In the genomic region with DNA sequence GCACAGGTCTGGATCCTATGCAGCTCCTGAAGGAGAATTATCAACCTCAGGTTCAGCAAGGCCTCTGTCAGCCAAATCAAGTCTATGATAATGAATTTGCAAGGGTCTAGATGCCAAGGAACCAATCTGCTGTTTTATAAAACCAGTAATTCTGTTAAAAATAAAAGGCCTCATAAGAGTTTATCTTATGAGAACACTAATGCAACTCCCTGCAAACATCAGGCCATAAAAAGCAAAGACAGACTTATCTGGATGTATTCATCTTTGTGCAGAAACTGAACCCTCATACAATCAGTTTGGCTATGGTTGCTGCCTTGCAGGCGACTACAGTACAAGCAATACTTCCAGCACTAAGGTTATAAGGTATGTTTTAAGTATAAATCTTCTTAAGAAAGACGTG, we compare ENCODE assay signal across 38 mouse cellular contexts. TPM values are rescaled to one million over a fixed set of nuclear protein-coding genes. Genes with fewer than 3 reads are reported as not detected.
"Had no signal": no experiment of that assay in that cellular context is flagged by ENCODE, and none has a peak within 500 bp of the region (broad histone marks: within the 10 kb centered on the region; RNA-seq: fewer than 3 reads in every experiment).

No protein-coding gene starts in this region.

- H3K27ac ChIP-seq: embryonic facial prominence, embryonic 10.5 days; embryonic facial prominence, embryonic 12.5 days; embryonic facial prominence, embryonic 13.5 days; embryonic facial prominence, embryonic 15.5 days; forebrain, embryonic 10.5 days; forebrain, embryonic 12.5 days; forebrain, embryonic 13.5 days; forebrain, embryonic 15.5 days; gastrocnemius, adult 2 months; heart, adult 2 months; heart, embryonic 10.5 days had no signal

- H3K4me3 ChIP-seq: embryonic facial prominence, embryonic 10.5 days; embryonic facial prominence, embryonic 12.5 days; embryonic facial prominence, embryonic 13.5 days; embryonic facial prominence, embryonic 15.5 days; erythroblast, embryonic 14.5 days; forebrain, embryonic 10.5 days; forebrain, embryonic 12.5 days; forebrain, embryonic 13.5 days; forebrain, embryonic 15.5 days; gastrocnemius, adult 2 months; heart, adult 2 months; heart, embryonic 10.5 days had no signal

- H3K36me3 ChIP-seq: embryonic facial prominence, embryonic 10.5 days; embryonic facial prominence, embryonic 12.5 days; embryonic facial prominence, embryonic 13.5 days; embryonic facial prominence, embryonic 15.5 days; forebrain, embryonic 10.5 days; forebrain, embryonic 12.5 days; forebrain, embryonic 15.5 days; heart, embryonic 10.5 days had no signal

- H3K9me3 ChIP-seq: embryonic facial prominence, embryonic 10.5 days; embryonic facial prominence, embryonic 12.5 days; embryonic facial prominence, embryonic 13.5 days; embryonic facial prominence, embryonic 15.5 days; forebrain, embryonic 10.5 days; forebrain, embryonic 12.5 days; forebrain, embryonic 13.5 days; forebrain, embryonic 15.5 days; heart, embryonic 10.5 days had no signal

- H3K4me1 ChIP-seq: embryonic facial prominence, embryonic 10.5 days; embryonic facial prominence, embryonic 12.5 days; embryonic facial prominence, embryonic 13.5 days; embryonic facial prominence, embryonic 15.5 days; forebrain, embryonic 10.5 days; forebrain, embryonic 12.5 days; forebrain, embryonic 13.5 days; forebrain, embryonic 15.5 days; heart, embryonic 10.5 days had no signal

- H3K27me3 ChIP-seq: embryonic facial prominence, embryonic 12.5 days; embryonic facial prominence, embryonic 13.5 days; embryonic facial prominence, embryonic 15.5 days; forebrain, embryonic 12.5 days; forebrain, embryonic 13.5 days; forebrain, embryonic 15.5 days had no signal

- H3K9ac ChIP-seq: embryonic facial prominence, embryonic 12.5 days; embryonic facial prominence, embryonic 13.5 days; embryonic facial prominence, embryonic 15.5 days; forebrain, embryonic 12.5 days; forebrain, embryonic 13.5 days; forebrain, embryonic 15.5 days; forebrain, postnatal 0 days had no signal

- DNase-seq: cerebellum, adult 9-10 months; cerebellum, adult 9-11 months; cerebellum, postnatal 10 days; cerebellum, postnatal 14 days; cerebellum, postnatal 25 days; embryo, embryonic 11 days; forebrain, postnatal 0 days; gastrocnemius, adult 2 months; gastrocnemius, postnatal 10 days; gastrocnemius, postnatal 14 days; gastrocnemius, postnatal 25 days; gastrocnemius, postnatal 36 days; heart, adult 11 months; heart, adult 18-20 months; heart, adult 2 months had no signal

RNA-seq across cellular contexts. Expression of a gene that starts 5.7 kb away (rescaled TPM):
- total RNA-seq: common myeloid progenitor, adult 5-6 weeks; forebrain, postnatal 0 days; gastrocnemius, adult 18-20 months; gastrocnemius, adult 2 months; gastrocnemius, adult 8-10 months; gastrocnemius, postnatal 10 days; gastrocnemius, postnatal 14 days; gastrocnemius, postnatal 25 days; gastrocnemius, postnatal 36 days; gastrocnemius, postnatal 4 days; granulocyte monocyte progenitor cell, adult 5-6 weeks; heart, adult 18-20 months; heart, adult 2 months; heart, adult 8-10 months had no signal
- polyA plus RNA-seq: cortical plate, adult 2 months; embryonic facial prominence, embryonic 11.5 days; embryonic facial prominence, embryonic 12.5 days; embryonic facial prominence, embryonic 13.5 days; embryonic facial prominence, embryonic 14.5 days; embryonic facial prominence, embryonic 15.5 days; erythroblast, embryonic 14.5 days; forebrain, embryonic 10.5 days; forebrain, embryonic 11.5 days; forebrain, embryonic 12.5 days; forebrain, embryonic 13.5 days; forebrain, embryonic 14.5 days; forebrain, embryonic 15.5 days; forebrain, embryonic 16.5 days; forebrain, postnatal 0 days; frontal cortex, adult 2 months; heart, adult 2 months; heart, embryonic 10.5 days had no signal
